Mouse (Mus musculus): ENCODE measurements at regions not wholly inside any gene's neighbourhood (a gene's known extent, or its start where the extent isn't known, plus 50 kb on each side); places are given as distances from the start of the nearest gene placed in this dataset.

GRCm38 (mm10) chr12:27127054-27127605 lies 215.2 kb downstream of the Sox11 start:
- TF ChIP-seq POLR2A (IDR thresholded peaks at IDR 0.05; ENCODE audit: low read depth, low read length) (no peak), CTCF (IDR thresholded peaks at IDR 0.05; ENCODE audit: extremely low read depth, insufficient read depth, insufficient read length, insufficient replicate concordance) (no peak)

GRCm38 (mm10) chr12:27118581-27118980 lies 223.8 kb downstream of the Sox11 start:
- no peaks in the 10 kb centered on the region for H3K27me3 ChIP-seq (ENCODE audit: control insufficient read depth, insufficient read depth, low read length)
- 85% methylated on average over 6 of the region's 6 CpGs for WGBS
- H3K4me3 ChIP-seq (ENCODE audit: extremely low read depth, insufficient read depth, insufficient read length): no peak overlapping the region
- no peak overlapping the region for H3K27ac ChIP-seq (ENCODE audit: insufficient read depth, low read length)
- H3K36me3 ChIP-seq (ENCODE audit: control insufficient read depth, insufficient read depth, low read length): no peaks in the 10 kb centered on the region
- no peak for DNase-seq (ENCODE audit: low read depth in 1 of 2, low spot score in 2 of 2)
- no peak for TF ChIP-seq CTCF (IDR thresholded peaks at IDR 0.05; ENCODE audit: extremely low read depth, insufficient read depth, insufficient read length, insufficient replicate concordance)
- TF ChIP-seq POLR2A (IDR thresholded peaks at IDR 0.05; ENCODE audit: low read depth, low read length): no peak
- no peaks in the 10 kb centered on the region for H3K4me1 ChIP-seq (ENCODE audit: control insufficient read depth, insufficient read depth, insufficient read length)

More at GRCm38 (mm10) chr12:27127054-27127605, 215.2 kb downstream of the Sox11 start:
- Histone ChIP-seq H3K4me3 (ENCODE audit: extremely low read depth, insufficient read depth, insufficient read length) (no peak overlapping the region), H3K27ac (ENCODE audit: insufficient read depth, low read length) (no peak overlapping the region), H3K36me3 (ENCODE audit: control insufficient read depth, insufficient read depth, low read length) (no peaks in the 10 kb centered on the region), H3K4me1 (ENCODE audit: control insufficient read depth, insufficient read depth, insufficient read length) (no peaks in the 10 kb centered on the region), H3K27me3 (ENCODE audit: control insufficient read depth, insufficient read depth, low read length) (no peaks in the 10 kb centered on the region)
- DNase-seq (ENCODE audit: low read depth in 1 of 2, low spot score in 2 of 2): no peak
- WGBS: 21% methylated on average over 10 of the region's 10 CpGs

- 84% methylated on average over 6 of the region's 6 CpGs for WGBS
- no peaks in the 10 kb centered on the region for H3K27me3 ChIP-seq (ENCODE audit: control insufficient read depth, insufficient read depth, low read length)
- H3K4me3 ChIP-seq (ENCODE audit: extremely low read depth, insufficient read depth, insufficient read length): no peak overlapping the region
- no peaks in the 10 kb centered on the region for H3K4me1 ChIP-seq (ENCODE audit: control insufficient read depth, insufficient read depth, insufficient read length)
- H3K27ac ChIP-seq (ENCODE audit: insufficient read depth, low read length): no peak overlapping the region
- no peak for DNase-seq (ENCODE audit: low read depth in 1 of 2, low spot score in 2 of 2)
- H3K36me3 ChIP-seq (ENCODE audit: control insufficient read depth, insufficient read depth, low read length): no peaks in the 10 kb centered on the region
- TF ChIP-seq POLR2A (IDR thresholded peaks at IDR 0.05; ENCODE audit: low read depth, low read length) (no peak), CTCF (IDR thresholded peaks at IDR 0.05; ENCODE audit: extremely low read depth, insufficient read depth, insufficient read length, insufficient replicate concordance) (no peak)
Observed at GRCm38 (mm10) chr12:27115392-27115791, 227.0 kb downstream of the Sox11 start.

DNA sequence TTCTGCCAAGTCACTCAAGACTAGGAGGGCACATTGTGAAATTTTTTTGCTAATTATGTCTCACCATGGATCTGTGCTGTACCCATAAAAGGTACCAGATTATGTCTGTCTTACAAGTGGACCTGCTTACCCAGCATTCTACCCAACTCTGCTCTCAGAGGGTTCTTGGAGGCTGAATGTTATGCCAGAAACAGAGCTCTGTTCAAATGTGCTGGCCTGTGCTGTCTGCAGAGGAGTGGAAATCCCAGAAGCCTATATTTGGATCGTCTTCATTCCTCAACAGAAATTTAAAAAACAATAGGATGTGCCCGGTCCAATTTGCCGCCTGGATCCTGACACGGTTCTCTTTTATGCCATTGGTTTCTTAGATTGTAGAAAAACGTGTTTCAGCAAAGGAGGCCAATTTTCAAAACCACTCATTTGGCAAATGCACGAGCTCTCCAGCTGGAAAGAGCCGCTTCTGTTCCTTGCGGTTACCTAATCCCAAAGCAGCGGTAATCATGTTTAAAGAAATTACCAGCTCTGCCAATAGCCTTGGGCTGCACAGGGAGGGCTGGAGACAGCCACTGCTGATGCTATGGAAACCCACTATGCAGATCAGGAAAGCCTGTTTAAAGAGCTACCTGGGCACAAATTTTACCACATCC lies 237.3 kb downstream of the Sox11 start:
- no peaks in the 10 kb centered on the region for H3K36me3 ChIP-seq (ENCODE audit: control insufficient read depth, insufficient read depth, low read length)
- H3K27ac ChIP-seq (ENCODE audit: insufficient read depth, low read length): no peak overlapping the region
- WGBS: 90% methylated on average over 9 of the region's 9 CpGs
- no peak for TF ChIP-seq POLR2A (IDR thresholded peaks at IDR 0.05; ENCODE audit: low read depth, low read length)
- no peak for TF ChIP-seq CTCF (IDR thresholded peaks at IDR 0.05; ENCODE audit: extremely low read depth, insufficient read depth, insufficient read length, insufficient replicate concordance)
- no peaks in the 10 kb centered on the region for H3K27me3 ChIP-seq (ENCODE audit: control insufficient read depth, insufficient read depth, low read length)
- no peak for DNase-seq (ENCODE audit: low read depth in 1 of 2, low spot score in 2 of 2)
- no peak overlapping the region for H3K4me3 ChIP-seq (ENCODE audit: extremely low read depth, insufficient read depth, insufficient read length)
- no peaks in the 10 kb centered on the region for H3K4me1 ChIP-seq (ENCODE audit: control insufficient read depth, insufficient read depth, insufficient read length)

DNA sequence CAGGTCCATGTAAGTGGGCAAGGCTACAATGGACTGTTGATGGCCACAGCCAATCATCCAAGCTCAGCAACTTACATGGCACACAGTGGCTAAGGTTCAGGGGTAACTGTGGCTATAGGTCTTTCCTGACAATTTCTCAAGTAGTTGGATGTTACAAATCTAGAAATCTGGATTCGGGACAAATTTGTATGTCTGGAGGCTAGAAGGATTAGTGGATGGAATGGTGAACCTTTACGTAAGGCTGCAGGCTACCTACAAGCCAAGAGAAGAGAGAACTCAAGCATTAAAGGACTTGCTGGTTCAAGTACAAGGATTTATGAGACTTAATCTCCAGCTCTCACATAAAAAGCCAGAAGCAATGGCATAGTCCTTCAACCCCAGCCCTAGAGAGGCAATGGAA lies 239.4 kb downstream of the Sox11 start:
- WGBS: 82% methylated on average over 2 of the region's 2 CpGs
- TF ChIP-seq CTCF (IDR thresholded peaks at IDR 0.05; ENCODE audit: extremely low read depth, insufficient read depth, insufficient read length, insufficient replicate concordance): no peak
- no peak for TF ChIP-seq POLR2A (IDR thresholded peaks at IDR 0.05; ENCODE audit: low read depth, low read length)
- Histone ChIP-seq H3K4me3 (ENCODE audit: extremely low read depth, insufficient read depth, insufficient read length) (no peak overlapping the region), H3K36me3 (ENCODE audit: control insufficient read depth, insufficient read depth, low read length) (no peaks in the 10 kb centered on the region), H3K4me1 (ENCODE audit: control insufficient read depth, insufficient read depth, insufficient read length) (no peaks in the 10 kb centered on the region), H3K27ac (ENCODE audit: insufficient read depth, low read length) (no peak overlapping the region), H3K27me3 (ENCODE audit: control insufficient read depth, insufficient read depth, low read length) (no peaks in the 10 kb centered on the region)
- DNase-seq (ENCODE audit: low read depth in 1 of 2, low spot score in 2 of 2): no peak

DNA sequence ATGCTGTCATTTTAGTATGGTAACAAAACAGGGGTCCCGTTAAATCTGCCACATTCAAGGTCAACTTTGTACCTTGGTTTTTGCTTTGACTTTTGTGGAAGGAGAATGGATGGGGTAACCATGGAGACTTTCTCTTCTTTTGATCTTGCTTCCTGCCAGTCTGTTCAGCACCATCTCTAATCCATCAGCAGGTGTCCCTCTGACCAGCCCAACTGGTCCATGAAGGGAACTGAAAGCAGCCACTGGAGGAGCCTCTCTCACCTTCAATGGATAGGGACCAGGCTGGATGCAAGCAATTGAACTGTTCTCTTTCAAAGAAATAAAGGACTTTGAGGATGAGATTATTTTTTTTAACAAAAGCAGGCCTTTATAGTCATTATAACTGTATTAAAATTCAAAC lies 253.2 kb downstream of the Sox11 start:
- 76% methylated on average over 1 of the region's 1 CpGs for WGBS
- DNase-seq (ENCODE audit: low read depth in 1 of 2, low spot score in 2 of 2): no peak
- Histone ChIP-seq H3K27ac (ENCODE audit: insufficient read depth, low read length) (no peak overlapping the region), H3K36me3 (ENCODE audit: control insufficient read depth, insufficient read depth, low read length) (no peaks in the 10 kb centered on the region), H3K27me3 (ENCODE audit: control insufficient read depth, insufficient read depth, low read length) (no peaks in the 10 kb centered on the region), H3K4me1 (ENCODE audit: control insufficient read depth, insufficient read depth, insufficient read length) (no peaks in the 10 kb centered on the region), H3K4me3 (ENCODE audit: extremely low read depth, insufficient read depth, insufficient read length) (no peak overlapping the region)
- no peak for TF ChIP-seq CTCF (IDR thresholded peaks at IDR 0.05; ENCODE audit: extremely low read depth, insufficient read depth, insufficient read length, insufficient replicate concordance)
- TF ChIP-seq POLR2A (IDR thresholded peaks at IDR 0.05; ENCODE audit: low read depth, low read length): no peak

- no peaks in the 10 kb centered on the region for H3K4me1 ChIP-seq (ENCODE audit: control insufficient read depth, insufficient read depth, insufficient read length)
- 91% methylated on average over 2 of the region's 2 CpGs for WGBS
- TF ChIP-seq POLR2A (IDR thresholded peaks at IDR 0.05; ENCODE audit: low read depth, low read length) (no peak), CTCF (IDR thresholded peaks at IDR 0.05; ENCODE audit: extremely low read depth, insufficient read depth, insufficient read length, insufficient replicate concordance) (no peak)
- no peaks in the 10 kb centered on the region for H3K27me3 ChIP-seq (ENCODE audit: control insufficient read depth, insufficient read depth, low read length)
- no peaks in the 10 kb centered on the region for H3K36me3 ChIP-seq (ENCODE audit: control insufficient read depth, insufficient read depth, low read length)
- H3K4me3 ChIP-seq (ENCODE audit: extremely low read depth, insufficient read depth, insufficient read length): no peak overlapping the region
- no peak overlapping the region for H3K27ac ChIP-seq (ENCODE audit: insufficient read depth, low read length)
- no peak for DNase-seq (ENCODE audit: low read depth in 1 of 2, low spot score in 2 of 2)
Observed at GRCm38 (mm10) chr12:27085890-27086289, 256.5 kb downstream of the Sox11 start.
